Mouse (Mus musculus) ES-E14 (cell line): ENCODE measurements around the gene Phf21a. TPM values are rescaled to one million over a fixed set of nuclear protein-coding genes. Genes with fewer than 3 reads are reported as not detected.

ENCODE experiments used
- DNase-seq: peaks from one replicate; pipeline ENCODE4 v3.0.0-alpha.2; 2013; ENCODE audit warnings: low read depth, low spot score
- H3K27ac ChIP-seq: 2 replicates; pipeline ENCODE4 v1.5.1; 2012; ENCODE audit warnings: low read depth, mild to moderate bottlenecking, low read length, moderate library complexity, mixed read lengths; ENCODE audit not compliant: poor library complexity, insufficient read depth, severe bottlenecking
- H3K36me3 ChIP-seq: 2 replicates; pipeline ENCODE4 v1.6.1; 2012; ENCODE audit warnings: mild to moderate bottlenecking, low read length, moderate library complexity, mixed read lengths; ENCODE audit not compliant: control insufficient read depth, poor library complexity, insufficient read depth, severe bottlenecking
- H3K4me1 ChIP-seq, 2 experiments: fragments of 150-350 bp in 1 of 2; sonication (generic) in 1 of 2; 2 replicates each; pipeline ENCODE4 v1.6.1; 2012; ENCODE audit warnings: low read length in 2 of 2, mild to moderate bottlenecking in 1 of 2, mixed read lengths in 1 of 2; ENCODE audit not compliant: control insufficient read depth in 2 of 2, insufficient read depth in 2 of 2, poor library complexity in 1 of 2
- H3K4me3 ChIP-seq, 2 experiments: fragments of 150-350 bp in 1 of 2; sonication (generic) in 1 of 2; 2 replicates each; pipeline ENCODE4 v1.5.1; 2012; ENCODE audit warnings: low read length in 2 of 2, low read depth in 1 of 2, mild to moderate bottlenecking in 1 of 2, mixed read lengths in 1 of 2; ENCODE audit not compliant: insufficient read depth in 1 of 2, poor library complexity in 1 of 2, severe bottlenecking in 1 of 2
- H3K9ac ChIP-seq: 2 replicates; pipeline ENCODE4 v1.6.1; 2012; ENCODE audit warnings: low read depth, mild to moderate bottlenecking, low read length, mixed read lengths; ENCODE audit not compliant: poor library complexity, insufficient read depth, severe bottlenecking
- H3K9me3 ChIP-seq: fragments of 150-350 bp; sonication (generic); 2 replicates; pipeline ENCODE4 v1.6.1; 2012; ENCODE audit warnings: low read depth, mild to moderate bottlenecking, low read length; ENCODE audit not compliant: control insufficient read depth, insufficient read depth
- CHD2 ChIP-seq: IDR thresholded peaks from 2 replicates; pipeline ENCODE4 v1.6.1; 2014; ENCODE audit warnings: mild to moderate bottlenecking, low read depth, low read length, inconsistent platforms
- HCFC1 ChIP-seq: IDR thresholded peaks from 2 replicates; pipeline ENCODE4 v1.6.1; 2012; ENCODE audit warnings: low read length, inconsistent platforms, borderline replicate concordance; ENCODE audit not compliant: insufficient read depth
- MAFK ChIP-seq: IDR thresholded peaks from 2 replicates; pipeline ENCODE4 v1.6.1; 2014; ENCODE audit warnings: mild to moderate bottlenecking, low read depth, low read length, inconsistent platforms; ENCODE audit not compliant: insufficient read depth
- ZC3H11A ChIP-seq: IDR thresholded peaks from 2 replicates; pipeline ENCODE4 v1.6.1; 2012; ENCODE audit warnings: low read depth, mild to moderate bottlenecking, inconsistent platforms, low read length, borderline replicate concordance
- ZNF384 ChIP-seq: IDR thresholded peaks from 2 replicates; pipeline ENCODE4 v1.6.1; 2012; ENCODE audit warnings: low read depth, low read length, inconsistent platforms
- in situ Hi-C, 2 experiments: fragments of 600-800 bp; cut with MboI; formaldehyde crosslinking; loops; one replicate each; pipeline ENCODE4 v1.15.1; 2025; ENCODE audit warnings: low sequenced_read_pairs in 2 of 2, inconsistent platforms in 1 of 2; ENCODE audit not compliant: unreplicated experiment in 2 of 2
- total RNA-seq: library from RNA; depleted of rRNA; stranded (reverse); fragments of 300-350 nt; gene quantifications from 2 replicates; pipeline ENCODE4 v1.2.3, GENCODE M21; 2012; rRNA removed

Gene Phf21a
- total RNA-seq = 23.5 and 29.4 TPM in 2 replicates

DNA sequence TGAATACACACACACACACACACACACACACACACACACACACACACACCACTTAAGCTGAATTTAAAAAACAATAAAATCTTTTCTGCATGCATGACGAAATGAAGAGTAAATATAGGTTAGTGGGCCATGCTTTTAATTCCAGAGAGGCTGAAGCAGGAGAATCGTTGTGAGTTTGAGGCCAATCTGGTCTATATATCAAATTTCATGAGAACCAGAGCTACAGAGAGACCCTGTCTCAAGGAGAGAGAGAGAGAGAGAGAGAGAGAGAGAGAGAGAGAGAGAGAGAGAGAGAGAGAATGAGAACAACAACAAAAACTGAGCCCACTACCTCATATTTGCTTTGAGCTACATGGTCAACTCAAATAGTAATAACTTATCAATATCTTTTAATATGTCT is at the start of gene Phf21a:
Phf21a (plus strand) TSS at position 301 of the 400 bp plus-strand sequence.
- Histone ChIP-seq H3K9ac (no peak within 1 kb of the TSS), H3K27ac (no peak within 1 kb of the TSS), H3K36me3 (no peaks in the 10 kb centered on the region), H3K9me3 (0 out of 2 replicates have a peak, but pooled peaks cover 2% of the 10 kb centered on the region), H3K4me1 (peaks cover 3 to 5% of the 10 kb centered on the region in 2 experiments; a peak in 3 of 4 replicates), H3K4me3 (no peak within 1 kb of the TSS)
- TF ChIP-seq ZC3H11A = no peak
- TF ChIP-seq MAFK = no peak
- TF ChIP-seq CHD2 = no peak
- TF ChIP-seq HCFC1 = no peak
- no peak for TF ChIP-seq ZNF384
- no peak for DNase-seq
- in situ Hi-C loops = no loop called here

DNA sequence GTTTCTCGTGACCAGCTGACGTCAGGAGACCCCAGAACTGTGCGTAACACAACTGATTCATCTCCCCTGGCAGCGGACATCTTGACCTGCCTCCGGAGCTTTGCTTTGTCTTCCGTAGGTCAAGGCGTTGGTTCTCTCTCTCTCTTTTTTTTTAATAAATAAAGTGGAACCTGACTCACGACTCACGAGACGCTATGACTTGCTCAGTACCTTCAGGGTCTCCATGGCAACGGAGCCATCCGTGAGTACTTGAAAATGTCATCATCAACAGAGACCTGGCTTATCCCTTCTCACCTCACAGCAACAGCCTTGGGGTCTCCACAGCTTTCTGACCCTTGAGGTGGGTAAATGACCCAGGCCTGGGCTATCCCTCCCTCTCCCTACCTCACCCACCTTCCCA is 49.6 kb upstream of the Phf21a start:
- in situ Hi-C loops = no loop called here
- H3K9ac ChIP-seq = no peak overlapping the region

DNA sequence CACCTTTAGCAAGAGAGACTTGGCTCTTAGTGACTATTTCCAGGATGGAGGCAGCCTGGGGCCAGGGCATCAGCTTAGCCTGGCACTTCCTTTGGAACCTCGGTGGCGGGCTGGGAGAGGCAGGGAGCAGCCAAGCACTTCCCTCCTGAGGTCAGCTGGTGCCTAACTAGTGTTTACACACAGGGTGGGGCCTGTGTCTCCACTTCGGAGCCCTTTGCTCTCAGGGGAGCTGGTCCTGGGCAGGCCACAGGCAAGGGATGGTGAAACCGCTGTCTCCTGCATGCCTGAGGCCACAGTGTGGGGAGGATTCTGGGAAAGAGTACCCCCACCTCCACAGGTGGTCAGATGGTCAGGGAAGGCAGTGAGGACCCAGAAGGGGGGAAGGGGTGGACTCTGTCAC is 45.3 kb upstream of the Phf21a start:
- Histone ChIP-seq H3K9me3 (no peaks in the 10 kb centered on the region), H3K27ac (no peak overlapping the region), H3K9ac (no peak overlapping the region), H3K4me3 (no peak overlapping the region), H3K36me3 (no peaks in the 10 kb centered on the region), H3K4me1 (peaks cover 0 to 4% of the 10 kb centered on the region in 2 experiments; a peak in 1 of 4 replicates)
- in situ Hi-C loops = no loop called here
- DNase-seq = no peak
- TF ChIP-seq ZNF384 = no peak

More for the DNA sequence above, 49.6 kb upstream of the Phf21a start:
- Histone ChIP-seq H3K4me1 (peaks cover 0 to 6% of the 10 kb centered on the region in 2 experiments; a peak in 1 of 4 replicates), H3K4me3 (no peak overlapping the region), H3K9me3 (no peaks in the 10 kb centered on the region), H3K27ac (no peak overlapping the region), H3K36me3 (no peaks in the 10 kb centered on the region)
- TF ChIP-seq ZNF384 (no peak), ZC3H11A (no peak), CHD2 (no peak), MAFK (no peak), HCFC1 (no peak)
- DNase-seq = no peak

DNA sequence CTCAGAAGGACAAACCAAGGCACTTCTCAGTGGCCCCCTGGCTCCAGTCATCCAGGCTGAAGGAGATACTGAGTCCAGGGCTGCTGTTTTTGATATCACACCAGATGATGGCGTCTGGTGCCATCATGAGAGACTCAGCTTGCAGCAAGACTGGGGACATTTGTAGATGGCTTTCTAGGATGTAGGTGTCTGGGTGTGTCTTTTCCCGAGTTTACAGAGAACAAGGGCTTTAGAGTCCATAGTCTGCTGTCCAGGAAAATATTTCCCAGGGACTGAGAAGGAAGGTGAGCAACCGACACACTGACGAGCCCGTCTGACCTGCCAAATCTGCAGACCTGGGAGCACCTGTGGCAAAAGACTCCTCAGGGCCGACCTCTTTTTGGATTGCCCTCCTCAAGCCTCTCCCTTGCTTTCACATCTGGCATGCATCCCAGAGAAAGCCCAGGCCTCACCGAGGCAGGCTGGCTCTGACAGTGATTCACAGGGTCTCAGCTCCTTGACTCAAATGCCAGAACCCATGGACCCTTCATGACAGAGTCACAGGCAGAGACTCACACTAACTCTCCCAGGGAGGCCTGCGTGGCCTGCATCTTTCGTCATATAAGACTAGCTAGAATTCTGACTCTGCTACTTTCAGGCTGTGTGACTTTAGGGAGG is 44.8 kb upstream of the Phf21a start:
- no peak for TF ChIP-seq CHD2
- no peak for TF ChIP-seq ZNF384
- TF ChIP-seq ZC3H11A = no peak
- no peak for TF ChIP-seq HCFC1
- no peak overlapping the region for H3K9ac ChIP-seq
- H3K4me1 ChIP-seq = peaks cover 0 to 5% of the 10 kb centered on the region in 2 experiments; a peak in 1 of 4 replicates
- no peaks in the 10 kb centered on the region for H3K9me3 ChIP-seq
- H3K4me3 ChIP-seq = no peak overlapping the region
- no peaks in the 10 kb centered on the region for H3K36me3 ChIP-seq
- DNase-seq = no peak
- in situ Hi-C loops = no loop called here
- H3K27ac ChIP-seq = no peak overlapping the region

DNA sequence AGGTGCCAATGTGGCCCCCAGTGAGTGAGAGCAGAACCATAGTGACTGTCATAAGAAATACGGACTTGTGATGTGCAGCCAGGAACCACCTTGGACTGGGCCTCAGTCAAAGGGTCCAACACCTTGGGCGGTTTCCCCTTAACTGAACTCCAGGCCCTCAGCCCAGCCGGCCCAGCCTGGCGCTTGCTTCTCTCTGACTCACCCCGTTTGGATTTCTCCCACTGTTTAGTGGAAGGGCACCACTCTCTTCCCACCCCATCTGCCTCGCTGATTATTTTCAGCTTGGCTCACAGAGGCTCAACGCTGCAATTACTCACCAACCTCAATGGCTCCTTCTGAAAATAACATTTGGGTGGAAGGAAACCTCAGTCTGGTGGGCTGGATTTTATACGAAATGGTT is 40.7 kb upstream of the Phf21a start:
- no peak overlapping the region for H3K4me3 ChIP-seq
- H3K4me1 ChIP-seq = peaks cover 0 to 9% of the 10 kb centered on the region in 2 experiments; a peak in 1 of 4 replicates
- TF ChIP-seq ZNF384 = no peak
- TF ChIP-seq ZC3H11A = no peak
- TF ChIP-seq HCFC1 = no peak
- no peak for DNase-seq
- H3K27ac ChIP-seq = no peak overlapping the region
- no peak overlapping the region for H3K9ac ChIP-seq
- no peaks in the 10 kb centered on the region for H3K9me3 ChIP-seq
- no peaks in the 10 kb centered on the region for H3K36me3 ChIP-seq
- in situ Hi-C loops = no loop called here
